Mouse (Mus musculus): ENCODE data around the gene Nfe2l3.
"Not testable (repeated sequence)": the region's sequence is repeated elsewhere in the genome, so short reads cannot be mapped to it uniquely, and the experiment has no call there.

The Nfe2l3 gene

GRCm38 (mm10) chr6:51432535-51433397, at the start of gene Nfe2l3:
Gene Nfe2l3, plus strand, starts transcription at chr6:51432670.
- peak; percentile 66 for DNase-seq (ENCODE audit: low spot score)

GRCm38 (mm10) chr6:51383769-51384755, 48.4 kb upstream of the Nfe2l3 start:
- peak; percentile 77 for DNase-seq (ENCODE audit: low spot score)

GRCm38 (mm10) chr6:51390505-51390904, 42.0 kb upstream of the Nfe2l3 start:
- DNase-seq (ENCODE audit: low spot score): no peak

- DNase-seq (ENCODE audit: low spot score): no peak
These were observed 40.5 kb upstream of the Nfe2l3 start for GRCm38 (mm10) chr6:51391816-51392490.

GRCm38 (mm10) chr6:51393341-51394128, 38.9 kb upstream of the Nfe2l3 start:
- DNase-seq (ENCODE audit: low spot score): no peak

GRCm38 (mm10) chr6:51394367-51394766, 38.1 kb upstream of the Nfe2l3 start:
- not testable (repeated sequence) for DNase-seq (ENCODE audit: low spot score)

- not testable (repeated sequence) for DNase-seq (ENCODE audit: low spot score)
These were observed 37.5 kb upstream of the Nfe2l3 start for GRCm38 (mm10) chr6:51394963-51395362.

GRCm38 (mm10) chr6:51395486-51395885, 37.0 kb upstream of the Nfe2l3 start:
- no peak for DNase-seq (ENCODE audit: low spot score)

GRCm38 (mm10) chr6:51399113-51399518, 33.4 kb upstream of the Nfe2l3 start:
- DNase-seq (ENCODE audit: low spot score): no peak

- no peak for DNase-seq (ENCODE audit: low spot score)
These were observed 31.2 kb upstream of the Nfe2l3 start for GRCm38 (mm10) chr6:51401294-51401693.

GRCm38 (mm10) chr6:51403598-51403997, 28.9 kb upstream of the Nfe2l3 start:
- no peak for DNase-seq (ENCODE audit: low spot score)

- no peak for DNase-seq (ENCODE audit: low spot score)
These were observed 28.0 kb upstream of the Nfe2l3 start for GRCm38 (mm10) chr6:51404502-51404901.

GRCm38 (mm10) chr6:51416433-51416832, 16.0 kb upstream of the Nfe2l3 start:
- no peak for DNase-seq (ENCODE audit: low spot score)

- no peak for DNase-seq (ENCODE audit: low spot score)
These were observed 15.0 kb upstream of the Nfe2l3 start for GRCm38 (mm10) chr6:51417306-51417936.

GRCm38 (mm10) chr6:51423466-51424122, 8.9 kb upstream of the Nfe2l3 start:
- DNase-seq (ENCODE audit: low spot score): no peak

- no peak for DNase-seq (ENCODE audit: low spot score)
These were observed 7.9 kb upstream of the Nfe2l3 start for GRCm38 (mm10) chr6:51424537-51424936.

GRCm38 (mm10) chr6:51434270-51434669, 1.8 kb downstream of the Nfe2l3 start:
- DNase-seq (ENCODE audit: low spot score): no peak

GRCm38 (mm10) chr6:51437665-51438064, 5.2 kb downstream of the Nfe2l3 start:
- no peak for DNase-seq (ENCODE audit: low spot score)

GRCm38 (mm10) chr6:51438826-51439330, 6.4 kb downstream of the Nfe2l3 start:
- DNase-seq (ENCODE audit: low spot score): no peak
